In the genomic region with DNA sequence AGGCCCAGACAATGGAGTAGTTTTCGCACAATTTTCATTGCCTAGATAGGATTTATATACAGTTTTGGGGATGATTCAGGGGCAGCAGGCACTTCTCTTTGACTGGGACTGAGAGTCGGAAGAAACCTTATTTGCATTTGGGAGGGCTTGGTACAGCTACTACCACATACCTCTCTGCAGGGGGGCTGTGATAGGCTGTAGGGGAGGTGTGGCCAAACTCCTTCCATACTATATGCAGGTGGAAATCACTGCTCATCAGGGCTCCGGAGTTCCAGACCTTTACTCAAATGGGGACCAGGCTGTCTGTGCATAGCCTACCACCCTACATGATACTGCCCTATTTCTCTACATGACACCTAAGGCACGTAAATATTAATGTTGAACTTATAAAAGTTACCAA, we compare ENCODE assay signal across 11 mouse cellular contexts.
"Had no signal": no experiment of that assay in that cellular context is flagged by ENCODE, and none has a peak within 500 bp of the region (broad histone marks: within the 10 kb centered on the region; RNA-seq: fewer than 3 reads in every experiment).

No protein-coding gene starts in this region.

- DNase-seq: left cerebral cortex, postnatal 4 days; liver, embryonic 13.5 days; liver, postnatal 0 days; lung, adult 18-20 months; lung, adult 2 months; lung, embryonic 14.5 days; lung, postnatal 10 days; lung, postnatal 14 days; lung, postnatal 36 days; lung, postnatal 4 days; midbrain, embryonic 14.5 days had no signal
